Mouse (Mus musculus) CH12.LX (cell line): ENCODE results near the gene Synpo2. TPM values are rescaled to one million over a fixed set of nuclear protein-coding genes. Genes with fewer than 3 reads are reported as not detected.

Experiments
- DNase-seq: peaks from one replicate; pipeline ENCODE4 v3.0.0-alpha.2; 2013; ENCODE audit errors: extremely low read depth
- H3K27ac ChIP-seq: 2 replicates; pipeline ENCODE4 v1.5.1; 2012; ENCODE audit warnings: low read depth, mild to moderate bottlenecking, control low read depth, moderate library complexity; ENCODE audit not compliant: insufficient read depth
- H3K27me3 ChIP-seq: replicated peaks from 2 replicates; pipeline ENCODE3; 2012; ENCODE audit warnings: inconsistent platforms
- H3K36me3 ChIP-seq, 2 experiments: replicated peaks in 1 of 2; 2 replicates each; pipeline versions ENCODE3 to v1.6.1; 2012; ENCODE audit warnings: inconsistent platforms in 1 of 2, low read length in 1 of 2, mild to moderate bottlenecking in 1 of 2, mixed read lengths in 1 of 2, moderate library complexity in 1 of 2; ENCODE audit not compliant: control insufficient read depth in 1 of 2, insufficient read depth in 1 of 2
- H3K4me1 ChIP-seq, 2 experiments: 2 replicates each; pipeline ENCODE4 v1.6.1; 2012; ENCODE audit warnings: inconsistent platforms in 1 of 2, moderate library complexity in 1 of 2; ENCODE audit not compliant: insufficient read depth in 2 of 2, control insufficient read depth in 1 of 2
- H3K4me2 ChIP-seq: 2 replicates; pipeline ENCODE4 v1.6.1; 2012; ENCODE audit warnings: low read depth, mild to moderate bottlenecking, control low read depth; ENCODE audit not compliant: poor library complexity, insufficient read depth, severe bottlenecking
- H3K4me3 ChIP-seq, 3 experiments: fragments of 150-350 bp in 1 of 3; sonication (generic) in 1 of 3; replicated peaks in 1 of 3; 2 replicates each; pipeline versions ENCODE3 to v1.5.1; 2011 to 2012; ENCODE audit warnings: low read depth in 2 of 3, low read length in 2 of 3, mild to moderate bottlenecking in 2 of 3, moderate library complexity in 2 of 3, control low read depth in 1 of 3, improper control_type of control experiment in 1 of 3, inconsistent platforms in 1 of 3, mixed read lengths in 1 of 3; ENCODE audit not compliant: poor library complexity in 1 of 3
- H3K79me2 ChIP-seq: replicated peaks from 2 replicates; pipeline ENCODE4 v1.6.1; 2012; ENCODE audit warnings: mild to moderate bottlenecking, moderate library complexity; ENCODE audit not compliant: control insufficient read depth, poor library complexity, insufficient read depth, severe bottlenecking; ENCODE audit errors: extremely low read depth
- H3K9ac ChIP-seq: 2 replicates; pipeline ENCODE4 v1.6.1; 2012; ENCODE audit warnings: low read depth, mild to moderate bottlenecking, control low read depth, moderate library complexity; ENCODE audit not compliant: insufficient read depth
- H3K9me3 ChIP-seq: replicated peaks from 2 replicates; pipeline ENCODE3; 2012; ENCODE audit warnings: low read length, inconsistent platforms, mixed read lengths
- EP300 ChIP-seq: IDR thresholded peaks from 2 replicates; pipeline ENCODE4 v1.6.1; 2011; ENCODE audit warnings: low read length, improper control_type of control experiment
- GABPA ChIP-seq: IDR thresholded peaks from 2 replicates; pipeline ENCODE4 v1.6.1; 2012; ENCODE audit warnings: low read depth, low read length, improper control_type of control experiment, inconsistent platforms; ENCODE audit not compliant: insufficient replicate concordance
- MAFK ChIP-seq: IDR thresholded peaks from 2 replicates; pipeline ENCODE4 v1.6.1; 2011; ENCODE audit warnings: low read length, improper control_type of control experiment; ENCODE audit not compliant: insufficient replicate concordance
- MAX ChIP-seq: IDR thresholded peaks from 2 replicates; pipeline ENCODE4 v1.6.1; 2011; ENCODE audit warnings: low read length, improper control_type of control experiment
- MAZ ChIP-seq: IDR thresholded peaks from 2 replicates; pipeline ENCODE4 v1.6.1; 2012; ENCODE audit warnings: low read depth, mild to moderate bottlenecking, inconsistent platforms, low read length, improper control_type of control experiment, moderate library complexity
- MYC ChIP-seq: IDR thresholded peaks from 2 replicates; pipeline ENCODE4 v1.6.1; 2011; ENCODE audit warnings: low read depth, mild to moderate bottlenecking, improper control_type of control experiment, low read length
- NELFE ChIP-seq: IDR thresholded peaks from 2 replicates; pipeline ENCODE4 v1.6.1; 2011; ENCODE audit warnings: low read depth, low read length, improper control_type of control experiment
- PAX5 ChIP-seq: IDR thresholded peaks from 2 replicates; pipeline ENCODE4 v1.6.1; 2012; ENCODE audit warnings: low read length, inconsistent platforms, mixed read lengths
- SMC3 ChIP-seq: IDR thresholded peaks from 2 replicates; pipeline ENCODE4 v1.6.1; 2011; ENCODE audit warnings: low read depth, low read length, improper control_type of control experiment
- TCF12 ChIP-seq: IDR thresholded peaks from 2 replicates; pipeline ENCODE4 v1.6.1; 2014; ENCODE audit warnings: low read depth, mild to moderate bottlenecking, inconsistent platforms, low read length, improper control_type of control experiment
- UBTF ChIP-seq: IDR thresholded peaks from 2 replicates; pipeline ENCODE4 v1.6.1; 2012; ENCODE audit warnings: low read depth, mild to moderate bottlenecking, inconsistent platforms, low read length, improper control_type of control experiment, moderate library complexity
- ZMIZ1 ChIP-seq: IDR thresholded peaks from 2 replicates; pipeline ENCODE4 v1.6.1; 2012; ENCODE audit warnings: low read depth, mild to moderate bottlenecking, inconsistent platforms, low read length, improper control_type of control experiment
- ZNF384 ChIP-seq: IDR thresholded peaks from 2 replicates; pipeline ENCODE4 v1.6.1; 2012; ENCODE audit warnings: low read depth, low read length, improper control_type of control experiment, inconsistent platforms
- dilution Hi-C: fragments of 300-500 bp; cut with MboI; formaldehyde crosslinking; loops from 2 replicates; pipeline ENCODE4 v1.14.3; 2020; ENCODE audit warnings: low sequenced_read_pairs; ENCODE audit not compliant: extremely low pct_unique_long_range_greater_than_20kb, extremely low pct_ligation_motif_present
- in situ Hi-C: fragments of 300-500 bp; cut with MboI; formaldehyde crosslinking; loops from 3 replicates; pipeline ENCODE4 v1.14.3; 2019; ENCODE audit warnings: low sequenced_read_pairs, low pct_ligation_motif_present, low pct_unique_long_range_greater_than_20kb, mixed read lengths
- polyA plus RNA-seq: library from polyadenylated mRNA; unstranded; fragments of >175 nt; gene quantifications from 2 replicates; pipeline ENCODE4 v1.2.1, GENCODE M21; 2012; ENCODE audit warnings: low read depth; ENCODE audit not compliant: insufficient read length
- total RNA-seq, 2 experiments: library from RNA; depleted of rRNA; stranded (reverse); fragments of 300-350 nt in 1 of 2; fragments of >200 nt in 1 of 2; gene quantifications; 2 replicates each; pipeline ENCODE4 v1.2.3; 2012 to 2014

The Synpo2 gene
- total and polyA plus RNA-seq, 3 experiments, result 0.13 to 1.1 (median 0.13) TPM

GRCm38 (mm10) chr3:123166450-123166849, 69.5 kb downstream of the Synpo2 start:
- H3K4me1 ChIP-seq, result peaks cover 3 to 17% of the 10 kb centered on the region in 2 experiments; a peak in 3 of 4 replicates
- no peak overlapping the region for H3K9ac ChIP-seq
- no peaks in the 10 kb centered on the region for H3K36me3 ChIP-seq
- H3K4me3 ChIP-seq, result no peak overlapping the region
- no peak overlapping the region for H3K27ac ChIP-seq
- DNase-seq, result no peak
- no peak for TF ChIP-seq NELFE
- TF ChIP-seq MAZ, result no peak
- H3K4me2 ChIP-seq, result no peak overlapping the region
- H3K9me3 ChIP-seq, result no peaks in the 10 kb centered on the region
- in situ Hi-C loops (loop anchor here (10.0 kb wide), 1 partner anchor 338 kb away; no protein-coding TSS in a partner anchor), dilution Hi-C loops (no loop called here)
- no peaks in the 10 kb centered on the region for H3K27me3 ChIP-seq
- H3K79me2 ChIP-seq, result no peaks in the 10 kb centered on the region

- dilution Hi-C loops, result no loop called here
These were observed 71.8 kb downstream of the Synpo2 start for GRCm38 (mm10) chr3:123164183-123164582.

GRCm38 (mm10) chr3:123163192-123163523, 72.8 kb downstream of the Synpo2 start:
- no peak overlapping the region for H3K27ac ChIP-seq
- no peak overlapping the region for H3K4me2 ChIP-seq
- H3K4me1 ChIP-seq, result peaks cover 0 to 10% of the 10 kb centered on the region in 2 experiments; a peak in 2 of 4 replicates
- H3K27me3 ChIP-seq, result no peaks in the 10 kb centered on the region
- H3K36me3 ChIP-seq, result no peaks in the 10 kb centered on the region
- no peaks in the 10 kb centered on the region for H3K9me3 ChIP-seq
- H3K79me2 ChIP-seq, result no peaks in the 10 kb centered on the region
- in situ Hi-C loops (loop anchor here (10.0 kb wide), 1 partner anchor 342 kb away; no protein-coding TSS in a partner anchor), dilution Hi-C loops (no loop called here)
- H3K4me3 ChIP-seq, result no peak overlapping the region
- no peak overlapping the region for H3K9ac ChIP-seq
- TF ChIP-seq TCF12, result no peak
- no peak for TF ChIP-seq GABPA
- no peak for TF ChIP-seq MAZ
- no peak for TF ChIP-seq PAX5
- TF ChIP-seq MAX, result no peak
- no peak for TF ChIP-seq UBTF
- no peak for TF ChIP-seq MAFK
- TF ChIP-seq ZNF384, result no peak
- TF ChIP-seq SMC3, result no peak
- no peak for DNase-seq

More at GRCm38 (mm10) chr3:123164183-123164582, 71.8 kb downstream of the Synpo2 start:
- in situ Hi-C loops, result loop anchor here (10.0 kb wide), 1 partner anchor 341 kb away; no protein-coding TSS in a partner anchor
- no peak overlapping the region for H3K4me2 ChIP-seq
- no peaks in the 10 kb centered on the region for H3K36me3 ChIP-seq
- no peak overlapping the region for H3K27ac ChIP-seq
- DNase-seq, result no peak
- no peak overlapping the region for H3K4me3 ChIP-seq
- no peaks in the 10 kb centered on the region for H3K27me3 ChIP-seq
- no peaks in the 10 kb centered on the region for H3K79me2 ChIP-seq
- TF ChIP-seq ZMIZ1, result no peak
- no peak for TF ChIP-seq MYC
- TF ChIP-seq EP300, result no peak
- no peaks in the 10 kb centered on the region for H3K9me3 ChIP-seq
- H3K4me1 ChIP-seq, result peaks cover 0 to 14% of the 10 kb centered on the region in 2 experiments; a peak in 2 of 4 replicates
- H3K9ac ChIP-seq, result no peak overlapping the region
